Mouse (Mus musculus) kidney, postnatal 36 days (tissue): Measurements from ENCODE around the gene Cnot11.

Experiments used
- DNase-seq, 2 experiments: peaks; one replicate each; pipeline ENCODE4 v3.0.0; 2021 to 2022; ENCODE audit warnings: mixed read lengths in 2 of 2

Gene Cnot11

DNA sequence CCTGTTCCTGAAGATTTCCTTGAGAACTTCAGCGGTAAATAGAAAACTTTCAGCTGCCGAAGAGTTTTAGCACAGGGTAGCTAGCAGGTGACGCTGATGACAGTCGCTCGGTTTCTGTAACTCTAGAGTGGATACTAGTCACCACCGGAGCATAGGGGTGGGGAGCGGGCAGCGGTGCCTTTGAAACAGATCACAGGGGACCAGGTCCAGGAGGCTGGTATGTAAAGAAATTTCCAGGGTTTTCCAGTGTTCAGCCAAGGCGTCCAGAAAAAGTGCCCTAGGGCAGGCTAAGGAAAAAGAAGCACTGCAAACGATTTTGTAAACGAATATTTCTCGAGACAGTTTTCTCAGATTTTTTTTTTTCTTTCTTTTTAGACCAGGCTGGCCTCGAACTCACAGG, at the start of gene Cnot11:
Gene Cnot11 (plus strand): TSS at position 162 of the 400 bp plus-strand sequence.
- no peak for DNase-seq

- no peak for DNase-seq
These were observed 47.4 kb upstream of the Cnot11 start for GRCm38 (mm10) chr1:39487370-39487769.

DNA sequence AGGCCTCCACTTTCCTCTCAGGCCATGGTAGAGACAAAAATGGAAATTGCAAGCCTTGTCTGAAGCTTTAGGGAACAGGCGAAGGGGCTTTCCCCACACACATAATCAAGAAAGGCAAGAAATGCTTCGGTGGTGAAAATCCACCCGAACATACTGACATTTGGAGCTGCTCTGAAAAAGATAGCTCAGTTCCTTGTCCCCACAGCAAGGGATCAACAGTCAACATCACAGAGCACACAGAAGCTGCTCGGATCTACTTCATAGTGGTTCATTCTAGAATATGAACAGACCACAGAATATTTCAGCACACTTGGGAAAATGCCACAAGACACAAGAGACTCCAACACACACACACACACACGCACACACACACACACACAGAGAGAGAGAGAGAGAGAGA, 41.6 kb upstream of the Cnot11 start:
- DNase-seq: no peak

DNA sequence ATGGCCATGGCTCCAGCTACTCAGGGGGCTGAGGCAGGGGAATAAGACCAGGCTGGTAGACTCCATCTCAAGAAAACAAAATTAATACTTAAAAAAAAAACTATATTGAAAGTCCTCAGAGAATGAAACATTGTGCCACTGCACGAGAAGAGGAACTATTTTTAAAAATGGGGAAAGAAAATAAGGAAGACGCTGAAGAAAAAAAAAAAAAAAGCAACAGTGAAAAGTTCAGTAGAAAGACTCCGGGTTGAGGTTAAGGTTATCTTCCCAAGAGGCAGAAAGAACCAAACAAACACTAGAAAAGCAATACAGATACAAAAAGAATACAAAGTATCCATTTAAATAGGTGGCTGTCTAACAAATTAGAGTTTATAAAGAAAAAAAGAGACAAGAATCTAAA, 41.1 kb upstream of the Cnot11 start:
- no peak for DNase-seq

DNA sequence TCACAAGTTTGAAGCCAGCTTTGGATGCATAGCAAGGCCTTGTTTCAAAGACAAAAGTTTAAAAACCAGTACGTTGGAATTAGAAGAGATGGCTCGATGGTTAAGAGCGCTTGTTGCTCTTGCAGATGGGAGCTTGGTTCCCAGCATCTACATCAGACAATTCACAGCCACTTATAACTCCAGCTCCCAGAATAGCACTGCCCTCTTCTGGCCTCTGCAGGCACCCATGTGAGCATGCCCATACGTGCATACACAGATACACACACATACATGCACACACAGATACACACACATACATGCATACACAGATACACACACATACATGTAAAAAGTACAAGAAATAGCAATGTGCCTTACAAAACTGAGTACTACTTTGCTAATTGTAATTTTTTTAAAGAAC, 37.8 kb upstream of the Cnot11 start:
- DNase-seq: no peak

GRCm38 (mm10) chr1:39497748-39498147, 37.0 kb upstream of the Cnot11 start:
- DNase-seq: no peak

DNA sequence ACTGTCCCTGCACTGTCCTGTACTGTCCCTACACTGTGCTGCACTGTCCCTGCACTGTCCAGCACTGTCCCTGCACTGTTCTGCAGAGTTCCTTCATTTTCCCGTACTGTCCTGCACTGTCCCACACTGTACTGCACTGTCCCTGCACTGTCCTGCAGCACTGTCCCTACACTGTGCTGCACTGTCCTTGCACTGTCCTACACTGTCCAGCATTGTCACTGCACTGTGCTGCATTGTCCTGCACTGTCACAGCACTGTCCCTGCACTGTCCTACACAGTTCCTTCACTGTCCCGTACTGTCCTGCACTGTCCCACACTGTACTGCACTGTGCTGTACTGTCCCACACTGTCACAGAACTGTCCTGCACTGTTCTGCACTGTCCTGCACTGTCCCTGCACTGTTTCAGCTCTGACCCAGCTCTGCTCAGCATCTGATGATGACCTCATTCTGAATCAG, 35.3 kb upstream of the Cnot11 start:
- DNase-seq: no peak

DNA sequence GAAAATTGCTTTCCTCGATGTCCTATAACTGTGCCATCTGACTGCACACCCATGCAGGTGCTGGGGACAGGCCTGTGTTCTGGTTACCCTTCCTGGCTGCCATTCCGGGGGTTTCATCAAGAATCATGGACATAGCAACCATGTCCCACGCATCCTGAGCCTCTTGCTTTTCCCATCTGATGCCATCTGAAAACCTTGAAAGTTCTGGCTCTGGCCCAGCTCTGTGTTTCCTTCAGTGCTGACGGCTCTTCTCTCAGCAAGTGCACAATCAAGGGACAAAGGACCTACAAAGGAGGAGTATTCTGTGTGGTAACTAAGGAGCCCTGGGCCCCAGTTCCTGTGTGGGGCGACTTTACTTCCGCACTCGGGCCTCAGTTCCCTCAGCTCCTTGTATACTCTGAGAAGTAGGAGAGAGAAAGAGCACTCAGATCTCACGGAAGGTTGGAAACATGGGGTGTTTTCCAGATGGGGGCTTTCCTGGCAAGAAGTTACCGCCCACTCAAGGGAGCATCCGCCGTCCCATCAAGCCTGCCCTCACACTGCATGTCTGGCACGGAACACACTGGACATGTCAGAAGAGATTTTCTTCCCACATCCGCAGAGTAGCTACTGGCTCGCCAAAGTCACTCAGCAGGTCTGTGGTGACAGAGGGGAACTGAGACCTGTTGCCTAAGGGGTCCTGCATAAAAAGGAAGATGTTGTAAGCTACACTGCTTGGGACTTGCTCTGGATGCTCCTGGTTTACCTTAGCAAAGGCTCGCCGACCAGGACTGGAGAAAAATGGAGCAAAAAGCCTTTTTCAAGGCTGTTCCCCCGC, 31.8 kb upstream of the Cnot11 start:
- peak in 1 of 2 experiments; percentile 4 for DNase-seq

DNA sequence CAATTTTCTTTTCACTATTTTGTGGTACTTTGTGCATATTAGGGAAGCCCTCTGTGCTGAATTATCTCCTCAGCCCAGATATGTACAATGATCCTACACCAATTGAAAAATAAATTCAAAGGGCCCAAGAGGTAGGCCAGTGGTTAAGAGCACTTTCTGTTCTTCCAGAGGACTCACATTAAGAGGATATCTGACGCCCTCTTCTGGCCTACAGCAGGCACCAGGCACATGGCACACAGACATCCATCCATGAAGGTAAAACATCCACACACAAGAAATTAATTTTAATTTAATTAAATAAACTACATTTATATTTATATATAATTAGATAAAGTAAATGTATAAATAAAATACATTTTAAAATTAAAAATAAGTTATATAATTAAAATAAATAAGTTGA, 30.5 kb upstream of the Cnot11 start:
- DNase-seq: peak; percentile 39 to 54

GRCm38 (mm10) chr1:39505600-39505999, 29.2 kb upstream of the Cnot11 start:
- DNase-seq: no peak

DNA sequence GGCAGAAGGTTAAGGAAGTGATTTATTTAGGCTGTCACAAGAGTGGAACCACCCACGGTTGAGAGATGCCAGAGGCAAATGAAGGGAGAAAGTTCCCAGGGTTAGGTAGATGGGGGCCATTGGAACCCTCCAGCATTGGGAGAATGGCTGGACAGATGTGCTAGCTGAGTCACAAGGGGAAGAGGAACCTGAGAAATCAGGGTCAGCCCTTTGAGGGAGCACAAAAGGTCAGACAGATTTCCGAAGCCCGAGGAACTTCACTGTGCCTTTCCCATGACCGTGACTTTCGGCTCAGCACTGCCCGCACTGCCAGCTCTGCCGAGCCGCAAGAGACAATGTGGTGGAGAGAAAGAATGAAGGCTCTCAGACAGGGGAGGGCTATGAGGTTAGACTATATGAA, 23.0 kb upstream of the Cnot11 start:
- DNase-seq: no peak

GRCm38 (mm10) chr1:39512183-39512582, 22.6 kb upstream of the Cnot11 start:
- DNase-seq: no peak

DNA sequence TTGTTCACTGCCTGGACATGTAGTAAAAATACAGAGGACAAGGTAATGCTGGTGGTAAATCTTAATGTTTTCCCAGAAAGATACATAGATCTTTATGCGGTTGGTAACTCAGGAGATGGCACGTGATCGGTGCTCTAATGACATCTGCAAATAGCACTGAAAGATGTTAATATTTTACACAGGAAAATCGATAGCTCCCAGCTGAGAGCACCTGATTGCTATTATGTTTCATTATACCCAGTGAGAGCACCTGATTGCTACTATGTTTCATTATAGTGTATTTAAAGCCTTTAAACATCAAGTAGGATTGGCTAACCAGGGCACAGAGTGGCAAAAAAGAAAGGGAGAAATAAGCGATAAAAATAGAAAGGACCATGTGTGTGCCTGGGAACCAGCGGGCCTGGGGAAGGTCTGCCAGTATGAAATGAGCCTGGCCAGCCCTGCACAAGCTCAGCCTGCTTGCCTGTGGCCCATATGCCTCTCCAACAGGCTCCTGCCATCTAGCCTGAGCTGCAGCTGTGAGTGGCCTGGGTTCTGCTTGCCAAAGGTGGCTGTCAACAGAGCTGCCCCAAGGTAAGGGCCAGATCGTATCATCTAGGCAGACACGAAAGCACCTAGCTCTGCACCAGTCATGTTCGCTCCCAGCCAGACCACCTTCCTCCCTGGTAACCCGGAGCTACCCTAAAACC, 19.3 kb upstream of the Cnot11 start:
- no peak for DNase-seq

DNA sequence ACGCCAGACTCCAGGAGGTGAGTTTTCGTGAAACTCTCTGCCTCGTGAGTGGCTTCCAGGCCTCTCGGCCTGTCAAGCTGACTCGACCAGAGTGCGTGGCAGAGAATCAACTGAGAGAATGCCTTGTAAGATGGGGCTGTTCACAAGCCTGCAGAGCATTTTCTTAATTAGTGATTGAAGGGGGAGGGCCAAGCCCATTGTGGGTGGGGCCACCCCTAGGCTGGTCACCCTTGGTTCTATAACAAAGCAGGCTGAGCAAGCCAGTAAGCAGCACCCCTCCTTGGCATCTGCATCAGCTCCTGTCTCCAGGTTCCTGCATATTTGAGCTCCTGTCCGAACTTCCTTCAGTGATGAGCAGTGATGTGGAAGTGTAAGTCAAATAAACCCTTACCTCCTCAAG, 13.5 kb upstream of the Cnot11 start:
- DNase-seq: no peak

DNA sequence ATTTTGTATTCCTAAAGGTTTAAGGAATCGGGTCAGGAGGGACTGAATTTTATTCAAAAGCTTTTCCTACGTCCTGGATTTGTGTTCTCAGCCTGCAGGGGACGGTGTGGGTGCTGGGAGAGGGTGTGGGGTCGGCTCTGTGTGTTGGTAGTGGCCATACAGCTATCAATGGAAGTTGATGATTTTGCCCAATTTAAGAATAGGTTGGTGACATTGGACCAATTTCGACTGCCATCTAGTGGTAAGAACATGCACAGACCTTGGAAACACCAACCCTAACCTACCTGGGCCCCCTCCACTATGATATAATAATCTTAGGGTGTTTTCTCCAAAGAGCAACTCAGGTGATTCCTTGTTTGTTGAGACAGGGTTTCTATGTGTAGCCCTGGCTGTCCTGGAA, 12.3 kb upstream of the Cnot11 start:
- DNase-seq: peak; percentile 39 to 50

GRCm38 (mm10) chr1:39525763-39526162, 9.0 kb upstream of the Cnot11 start:
- no peak for DNase-seq

- no peak for DNase-seq
These were observed 8.2 kb upstream of the Cnot11 start for GRCm38 (mm10) chr1:39526371-39527167.

DNA sequence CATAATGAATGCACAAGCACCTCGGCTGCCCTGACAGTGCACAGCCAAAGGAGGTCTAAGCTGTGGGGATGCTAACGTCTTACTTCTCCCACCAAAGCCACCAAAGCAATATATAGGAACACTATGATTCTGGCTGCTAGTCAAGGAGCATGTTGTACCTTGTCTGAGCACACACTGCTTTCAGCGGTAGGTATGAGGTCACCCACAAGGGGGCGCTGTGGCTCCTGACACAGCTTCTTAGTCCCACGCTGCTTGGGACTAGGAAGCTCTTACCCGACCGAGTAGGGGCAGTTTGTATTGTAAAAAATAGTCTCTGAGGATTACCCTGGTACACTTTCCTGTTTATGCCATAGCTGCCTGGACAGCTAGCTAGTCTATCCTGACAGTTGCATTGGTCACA, 7.4 kb upstream of the Cnot11 start:
- DNase-seq: peak; percentile 75 to 92

- DNase-seq: no peak
These were observed 6.5 kb upstream of the Cnot11 start for GRCm38 (mm10) chr1:39528319-39528718.

DNA sequence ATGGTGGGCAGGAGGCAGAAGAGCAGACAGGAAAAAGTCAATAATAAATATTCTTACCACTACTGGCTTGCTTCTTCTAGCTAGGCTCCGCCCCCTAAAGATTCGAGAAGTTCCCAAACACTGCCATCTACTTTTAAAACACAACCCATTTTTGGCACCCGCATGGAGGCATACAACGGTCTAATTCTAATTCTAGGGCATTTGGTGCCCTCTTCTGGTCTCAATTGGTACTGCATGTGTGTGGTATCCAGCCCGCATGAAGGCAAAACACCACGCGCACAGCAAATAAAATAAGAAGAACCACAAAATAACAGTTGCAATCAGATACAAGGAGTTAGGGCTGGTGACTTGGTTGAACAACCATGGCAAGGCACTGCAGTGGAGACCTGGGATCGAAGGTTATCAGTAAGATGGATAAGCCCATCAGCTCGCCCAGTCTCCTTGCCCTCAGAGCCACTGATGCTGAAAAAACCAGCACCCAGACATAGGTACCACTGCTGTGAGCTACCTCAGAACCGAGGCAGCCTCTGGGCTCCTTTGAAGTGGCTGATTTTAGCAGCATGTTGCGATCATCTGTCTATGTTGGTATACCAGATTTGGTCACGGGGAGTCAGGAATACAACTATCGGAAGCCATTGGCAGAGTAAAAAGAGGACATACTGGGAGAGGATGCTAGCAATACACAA, 4.4 kb upstream of the Cnot11 start:
- peak; percentile 76 to 90 for DNase-seq

- no peak for DNase-seq
These were observed 3.8 kb upstream of the Cnot11 start for GRCm38 (mm10) chr1:39531036-39531435.

- DNase-seq: no peak
These were observed 875 bp upstream of the Cnot11 start for GRCm38 (mm10) chr1:39533917-39534316.
